Mouse (Mus musculus) intestine, embryonic 15.5 days (tissue): Measurements from ENCODE around the gene Col18a1. TPM values are rescaled to one million over a fixed set of nuclear protein-coding genes. Genes with fewer than 3 reads are reported as not detected.
"Not testable (repeated sequence)": the region's sequence is repeated elsewhere in the genome, so short reads cannot be mapped to it uniquely, and the experiment has no call there.

Experiments
- ATAC-seq: fragments of 200-750 bp; cut with Nextera tagmentation; 2 replicates; pipeline ENCODE4 v1.8.0; 2017; ENCODE audit warnings: moderate TSS enrichment, moderate library complexity
- H3K27ac ChIP-seq: fragments of 300-500 bp; sonication (generic); 2 replicates; pipeline ENCODE4 v1.5.1; 2015; ENCODE audit warnings: mild to moderate bottlenecking, inconsistent platforms
- H3K27me3 ChIP-seq: fragments of 300-500 bp; sonication (generic); replicated peaks from 2 replicates; pipeline ENCODE4 v1.6.1; 2015; ENCODE audit warnings: inconsistent platforms
- H3K36me3 ChIP-seq: fragments of 300-500 bp; sonication (generic); 2 replicates; pipeline ENCODE4 v1.6.1; 2015; ENCODE audit warnings: inconsistent platforms
- H3K4me1 ChIP-seq: fragments of 300-500 bp; sonication (generic); replicated peaks from 2 replicates; pipeline ENCODE4 v1.6.1; 2015; ENCODE audit warnings: inconsistent platforms
- H3K4me2 ChIP-seq: fragments of 300-500 bp; sonication (generic); replicated peaks from 2 replicates; pipeline ENCODE4 v1.6.1; 2015; ENCODE audit warnings: mild to moderate bottlenecking, inconsistent platforms
- H3K4me3 ChIP-seq: fragments of 300-500 bp; sonication (generic); replicated peaks from 2 replicates; pipeline ENCODE4 v1.5.1; 2015; ENCODE audit warnings: inconsistent platforms
- H3K9ac ChIP-seq: fragments of 300-500 bp; sonication (generic); 2 replicates; pipeline ENCODE4 v1.6.1; 2015; ENCODE audit warnings: inconsistent platforms
- H3K9me3 ChIP-seq: fragments of 300-500 bp; sonication (generic); 2 replicates; pipeline ENCODE4 v1.6.1; 2016; ENCODE audit warnings: inconsistent platforms
- WGBS: fragments of 180-500 bp; shearing (Covaris S2); methylation state at CpG from one replicate; pipeline ENCODE4 v1.1.7; 2015; 5-methylcytosine and 5-hydroxymethylcytosine counted together
- polyA plus RNA-seq: library from polyadenylated mRNA; unstranded; fragments of >200 nt; fragmentation: Nextera tagmentation; extraction: Ambion mirVana; gene quantifications from 2 replicates; pipeline ENCODE4 v1.2.1, GENCODE M21; 2015

The Col18a1 gene
- polyA plus RNA-seq, 1 experiment from 2014 or later: 59.5 TPM

DNA sequence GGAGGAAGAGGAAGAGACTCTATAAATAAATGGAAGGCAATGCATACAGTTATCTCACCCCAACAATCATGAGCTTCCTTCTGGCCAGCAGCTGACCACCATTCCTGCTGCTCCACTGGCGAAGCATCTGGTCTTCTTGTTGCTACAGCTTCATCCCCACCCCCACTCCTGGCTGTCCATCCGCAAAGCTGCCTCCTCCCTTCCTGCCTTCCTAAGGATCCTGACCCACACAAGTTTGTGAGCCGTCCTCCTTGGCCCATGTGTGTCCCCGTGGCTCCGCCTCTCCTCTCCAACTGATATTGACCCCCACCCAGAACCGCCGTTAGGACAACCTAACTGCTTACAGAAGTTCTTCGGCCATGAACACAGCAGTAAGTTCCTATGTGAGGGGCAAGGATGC, 16.3 kb downstream of the Col18a1 start:
- no peak for ATAC-seq
- H3K36me3 ChIP-seq: no peaks in the 10 kb centered on the region
- H3K9ac ChIP-seq: no peak overlapping the region
- WGBS: 40% methylated on average over 8 of the region's 8 CpGs
- no peaks in the 10 kb centered on the region for H3K9me3 ChIP-seq
- peaks cover 31% of the 10 kb centered on the region for H3K4me1 ChIP-seq
- H3K4me3 ChIP-seq: no peak overlapping the region
- no peak overlapping the region for H3K27ac ChIP-seq
- no peak overlapping the region; the same call in 1 of the 2 replicates for H3K4me2 ChIP-seq
- no peaks in the 10 kb centered on the region for H3K27me3 ChIP-seq

DNA sequence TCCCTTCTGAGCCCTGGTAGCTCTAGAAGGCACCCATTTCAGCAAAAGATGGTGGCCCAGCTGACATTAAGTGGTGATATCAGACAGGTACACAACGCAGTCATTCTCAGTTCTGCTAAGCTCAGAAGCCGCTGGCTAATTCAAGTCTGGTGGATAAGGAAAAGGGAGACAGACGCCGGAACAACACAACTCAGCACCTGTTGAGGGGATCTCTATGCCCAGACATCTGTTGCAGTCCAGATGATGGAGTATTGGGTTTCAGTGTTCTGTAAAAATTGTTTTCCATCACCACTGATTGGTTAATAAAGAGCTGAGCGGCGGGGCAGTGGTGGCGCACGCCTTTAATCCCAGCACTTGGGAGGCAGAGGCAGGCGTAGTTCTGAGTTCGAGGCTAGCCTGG, 18.8 kb downstream of the Col18a1 start:
- Histone ChIP-seq H3K27ac (no peak overlapping the region), H3K4me2 (no peak overlapping the region), H3K27me3 (no peaks in the 10 kb centered on the region), H3K4me1 (peaks cover 26% of the 10 kb centered on the region), H3K9me3 (no peaks in the 10 kb centered on the region), H3K9ac (no peak overlapping the region), H3K36me3 (no peaks in the 10 kb centered on the region), H3K4me3 (no peak overlapping the region)
- 87% methylated on average over 10 of the region's 10 CpGs for WGBS
- no peak for ATAC-seq

DNA sequence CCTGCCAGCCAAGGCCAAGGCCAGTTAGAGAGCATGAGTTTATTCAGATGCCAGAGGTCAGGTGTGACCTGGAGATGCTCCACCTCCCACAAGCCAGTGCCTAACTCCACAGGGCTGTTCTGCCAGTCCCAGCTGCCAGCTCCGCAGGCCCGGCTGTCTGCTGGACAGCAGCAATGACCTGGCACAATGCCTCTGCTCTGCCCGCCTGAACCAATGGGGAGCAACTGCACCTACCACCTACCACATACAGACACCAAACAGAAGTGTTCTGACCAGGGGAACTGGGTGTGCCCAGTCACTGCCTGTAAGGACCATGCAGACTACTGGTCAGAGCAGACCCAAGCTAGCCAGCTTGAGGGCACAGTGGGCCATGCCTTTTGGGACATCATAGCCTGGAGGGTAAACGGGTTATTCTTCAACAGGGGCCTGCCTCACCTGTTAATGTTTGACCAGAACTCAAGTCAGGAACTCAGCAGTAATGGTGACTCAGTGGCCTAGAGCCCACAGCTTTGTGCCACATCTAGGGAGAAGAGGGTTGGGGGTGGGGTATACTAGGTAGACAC, 19.4 kb downstream of the Col18a1 start:
- ATAC-seq: peak; percentile 26
- no peak overlapping the region for H3K27ac ChIP-seq

DNA sequence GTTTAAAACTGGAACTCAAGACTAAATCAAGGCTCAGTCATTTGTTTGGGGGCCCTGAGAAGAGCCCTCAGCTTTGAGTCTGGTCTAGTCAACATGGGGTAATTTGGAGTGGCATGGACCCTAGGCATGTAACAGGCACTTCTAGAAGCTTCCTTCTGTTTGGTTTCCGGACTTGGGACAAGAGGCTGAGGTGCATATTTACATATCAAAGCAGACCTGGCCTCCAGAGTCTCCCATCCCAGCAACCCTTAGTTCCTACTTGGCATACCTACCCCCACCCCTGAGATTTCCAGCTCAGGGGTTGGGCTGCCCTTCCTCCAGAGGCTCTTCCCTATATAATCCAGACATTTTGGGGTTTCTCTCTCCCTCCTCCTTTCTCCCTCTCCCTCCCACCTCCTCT, 20.4 kb downstream of the Col18a1 start:
- H3K27ac ChIP-seq: no peak overlapping the region
- no peak overlapping the region for H3K4me3 ChIP-seq
- 76% methylated on average over 1 of the region's 1 CpGs for WGBS
- no peak for ATAC-seq
- H3K9me3 ChIP-seq: no peaks in the 10 kb centered on the region
- no peaks in the 10 kb centered on the region for H3K36me3 ChIP-seq
- no peak overlapping the region for H3K9ac ChIP-seq
- H3K27me3 ChIP-seq: no peaks in the 10 kb centered on the region
- H3K4me2 ChIP-seq: no peak overlapping the region
- peaks cover 10% of the 10 kb centered on the region for H3K4me1 ChIP-seq

More for the DNA sequence above, 19.4 kb downstream of the Col18a1 start:
- Histone ChIP-seq H3K4me2 (no peak overlapping the region), H3K4me1 (peaks cover 21% of the 10 kb centered on the region), H3K9me3 (no peaks in the 10 kb centered on the region), H3K27me3 (no peaks in the 10 kb centered on the region), H3K4me3 (no peak overlapping the region), H3K9ac (no peak overlapping the region), H3K36me3 (no peaks in the 10 kb centered on the region)
- 65% methylated on average over 4 of the region's 4 CpGs for WGBS

DNA sequence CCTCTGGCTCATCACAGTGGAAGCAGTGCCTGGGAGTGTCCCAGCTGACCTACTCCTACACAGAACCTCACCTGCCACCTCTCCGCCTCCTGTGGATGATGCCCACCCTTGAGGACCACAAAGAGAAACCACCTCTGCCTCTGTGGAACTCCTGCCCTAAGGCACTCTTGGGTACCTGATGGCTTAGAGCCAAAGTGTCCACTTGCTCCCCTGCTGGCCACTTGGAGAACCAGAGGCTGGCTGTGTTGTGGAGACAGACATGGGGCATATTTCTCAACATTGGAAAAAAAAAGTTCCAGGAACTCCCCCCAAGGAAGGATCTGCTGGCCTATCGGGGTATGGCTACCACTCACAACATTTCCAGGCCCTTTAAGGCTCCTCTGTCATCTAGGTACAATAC, 22.0 kb downstream of the Col18a1 start:
- H3K4me1 ChIP-seq: no peaks in the 10 kb centered on the region
- no peak for ATAC-seq
- no peak overlapping the region for H3K9ac ChIP-seq
- no peaks in the 10 kb centered on the region for H3K36me3 ChIP-seq
- 91% methylated on average over 2 of the region's 2 CpGs for WGBS
- H3K9me3 ChIP-seq: no peaks in the 10 kb centered on the region
- no peak overlapping the region for H3K27ac ChIP-seq
- H3K27me3 ChIP-seq: no peaks in the 10 kb centered on the region
- H3K4me2 ChIP-seq: no peak overlapping the region
- H3K4me3 ChIP-seq: no peak overlapping the region

DNA sequence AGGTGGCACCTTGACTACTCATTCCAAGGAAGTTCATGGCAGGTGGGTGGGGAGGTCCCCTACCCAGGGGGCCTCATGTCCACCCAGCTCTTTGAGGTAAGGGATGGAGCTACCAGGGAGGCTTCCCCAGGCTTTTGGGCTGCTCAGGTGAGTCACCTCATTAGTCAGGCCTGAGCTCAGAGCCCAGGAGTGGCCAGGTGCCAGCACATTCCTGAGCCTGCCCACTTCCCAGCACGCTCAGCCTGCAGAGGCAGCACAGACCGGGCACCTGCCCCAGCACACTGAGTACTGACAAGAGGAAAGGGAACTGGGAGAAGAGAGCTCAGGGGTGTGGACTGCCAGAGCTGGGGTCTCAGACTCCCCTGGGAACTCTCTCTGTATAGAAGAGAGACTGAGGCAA, 24.0 kb downstream of the Col18a1 start:
- ATAC-seq: 0 out of 2 replicates have a peak, but pooled peaks have one; percentile 48
- no peaks in the 10 kb centered on the region for H3K4me1 ChIP-seq
- 78% methylated on average over 2 of the region's 2 CpGs for WGBS
- no peaks in the 10 kb centered on the region for H3K9me3 ChIP-seq
- H3K9ac ChIP-seq: no peak overlapping the region
- no peaks in the 10 kb centered on the region for H3K27me3 ChIP-seq
- H3K4me2 ChIP-seq: no peak overlapping the region
- H3K27ac ChIP-seq: no peak overlapping the region
- no peak overlapping the region for H3K4me3 ChIP-seq
- no peaks in the 10 kb centered on the region for H3K36me3 ChIP-seq

DNA sequence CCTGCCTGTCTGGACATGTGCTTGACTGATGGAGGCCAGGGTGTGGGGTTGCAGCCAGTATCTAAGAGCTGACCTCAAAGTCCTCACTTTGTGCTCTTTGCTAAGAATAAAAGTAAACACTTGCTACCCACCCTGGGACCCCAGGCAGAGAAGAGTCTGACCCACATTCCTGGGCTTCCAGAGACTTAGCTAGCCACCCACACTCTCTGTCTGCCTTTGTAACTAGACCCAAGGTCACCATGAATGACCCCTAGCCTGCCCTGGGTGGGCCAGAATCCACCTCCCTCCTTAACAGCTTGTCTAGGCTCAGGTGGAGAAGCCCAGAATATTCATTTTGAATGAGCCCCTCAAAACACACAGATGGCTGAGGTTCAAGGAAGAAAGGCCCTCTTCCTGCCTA, 28.0 kb downstream of the Col18a1 start:
- no peak overlapping the region for H3K9ac ChIP-seq
- ATAC-seq: no peak
- no peak overlapping the region for H3K27ac ChIP-seq

DNA sequence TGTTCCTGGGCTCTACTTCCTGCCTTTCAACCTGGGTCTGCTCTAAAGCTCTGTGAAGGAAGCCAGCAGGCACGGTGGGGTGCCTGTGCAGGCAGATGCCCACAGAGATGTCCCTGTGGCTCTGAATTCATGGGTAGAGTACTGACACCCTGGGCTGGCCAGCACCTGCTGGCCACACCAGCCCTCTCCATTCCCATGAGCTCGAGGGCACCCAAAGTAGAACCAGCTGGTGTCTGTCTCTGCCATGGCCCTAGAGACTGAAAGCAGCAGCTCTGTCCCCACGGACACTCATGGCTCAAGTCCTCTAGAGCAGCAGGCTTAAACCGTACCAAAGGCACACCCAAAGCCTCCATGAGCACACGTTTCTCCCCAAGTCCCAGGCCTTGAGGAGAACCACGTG, 30.1 kb downstream of the Col18a1 start:
- Histone ChIP-seq H3K9me3 (no peaks in the 10 kb centered on the region), H3K36me3 (no peaks in the 10 kb centered on the region), H3K4me1 (peaks cover 18% of the 10 kb centered on the region), H3K27ac (no peak overlapping the region), H3K4me3 (no peak overlapping the region), H3K27me3 (no peaks in the 10 kb centered on the region), H3K4me2 (no peak overlapping the region), H3K9ac (no peak overlapping the region)
- 87% methylated on average over 6 of the region's 6 CpGs for WGBS
- ATAC-seq: no peak

More for the DNA sequence above, 28.0 kb downstream of the Col18a1 start:
- no peaks in the 10 kb centered on the region for H3K27me3 ChIP-seq
- H3K4me3 ChIP-seq: no peak overlapping the region
- no peak overlapping the region for H3K4me2 ChIP-seq
- H3K9me3 ChIP-seq: no peaks in the 10 kb centered on the region
- H3K36me3 ChIP-seq: no peaks in the 10 kb centered on the region
- H3K4me1 ChIP-seq: 0 out of 2 replicates have a peak, but pooled peaks cover 2% of the 10 kb centered on the region

DNA sequence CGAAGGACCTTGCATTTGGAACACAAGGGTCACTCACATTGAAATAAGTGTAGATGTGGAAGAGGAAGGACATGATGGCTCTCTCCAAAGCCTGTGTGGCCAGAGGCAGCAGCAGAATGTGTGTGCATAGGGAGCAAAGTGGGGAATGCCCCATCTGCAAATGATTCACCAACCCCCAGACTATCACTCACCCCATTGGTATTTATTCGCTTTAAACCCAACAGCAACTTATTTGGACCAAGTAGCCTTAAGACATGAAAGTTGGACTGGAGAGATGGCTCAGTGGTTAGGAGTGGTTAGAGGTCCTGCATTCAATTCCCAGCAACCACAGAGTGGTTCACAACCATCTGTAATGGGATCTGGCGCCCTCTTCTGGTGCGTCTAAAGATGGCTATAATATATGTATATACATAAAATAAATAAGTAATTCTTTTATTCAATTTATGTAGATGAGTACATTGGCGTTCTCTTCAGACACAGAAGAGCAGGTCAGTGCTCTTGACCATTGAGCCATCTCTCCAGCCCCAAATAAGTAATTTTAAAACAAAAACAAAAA, 31.0 kb downstream of the Col18a1 start:
- Histone ChIP-seq H3K4me1 (peaks cover 24% of the 10 kb centered on the region), H3K27ac (no peak overlapping the region)
- no peak for ATAC-seq

DNA sequence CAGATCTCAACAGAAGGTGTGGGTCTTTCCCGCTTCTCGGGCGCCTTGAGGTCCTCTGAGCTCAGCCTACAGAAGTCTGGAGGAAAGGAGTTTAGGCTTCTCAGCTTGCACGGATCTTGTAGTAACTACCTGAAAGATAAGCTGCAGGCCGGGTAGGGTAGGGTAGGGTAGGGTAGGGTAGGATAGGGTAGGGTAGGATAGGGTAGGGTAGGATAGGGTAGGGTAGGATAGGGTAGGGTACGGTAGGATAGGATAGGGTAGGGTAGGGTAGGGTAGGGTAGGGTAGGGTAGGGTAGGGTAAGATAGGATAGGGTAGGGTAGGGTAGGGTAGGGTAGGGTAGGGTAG, 31.6 kb downstream of the Col18a1 start:
- not testable (repeated sequence) for H3K4me2 ChIP-seq, H3K9ac ChIP-seq, H3K36me3 ChIP-seq, H3K27ac ChIP-seq, H3K9me3 ChIP-seq, ATAC-seq, H3K27me3 ChIP-seq, H3K4me3 ChIP-seq
- WGBS: 63% methylated on average over 6 of the region's 6 CpGs
- H3K4me1 ChIP-seq: peaks cover 27% of the 10 kb centered on the region

More for the DNA sequence above, 31.0 kb downstream of the Col18a1 start:
- H3K36me3 ChIP-seq: no peaks in the 10 kb centered on the region
- H3K4me3 ChIP-seq: no peak overlapping the region
- no peaks in the 10 kb centered on the region for H3K27me3 ChIP-seq
- no peaks in the 10 kb centered on the region for H3K9me3 ChIP-seq
- WGBS: 90% methylated on average over 5 of the region's 5 CpGs
- no peak overlapping the region for H3K9ac ChIP-seq
- H3K4me2 ChIP-seq: no peak overlapping the region

DNA sequence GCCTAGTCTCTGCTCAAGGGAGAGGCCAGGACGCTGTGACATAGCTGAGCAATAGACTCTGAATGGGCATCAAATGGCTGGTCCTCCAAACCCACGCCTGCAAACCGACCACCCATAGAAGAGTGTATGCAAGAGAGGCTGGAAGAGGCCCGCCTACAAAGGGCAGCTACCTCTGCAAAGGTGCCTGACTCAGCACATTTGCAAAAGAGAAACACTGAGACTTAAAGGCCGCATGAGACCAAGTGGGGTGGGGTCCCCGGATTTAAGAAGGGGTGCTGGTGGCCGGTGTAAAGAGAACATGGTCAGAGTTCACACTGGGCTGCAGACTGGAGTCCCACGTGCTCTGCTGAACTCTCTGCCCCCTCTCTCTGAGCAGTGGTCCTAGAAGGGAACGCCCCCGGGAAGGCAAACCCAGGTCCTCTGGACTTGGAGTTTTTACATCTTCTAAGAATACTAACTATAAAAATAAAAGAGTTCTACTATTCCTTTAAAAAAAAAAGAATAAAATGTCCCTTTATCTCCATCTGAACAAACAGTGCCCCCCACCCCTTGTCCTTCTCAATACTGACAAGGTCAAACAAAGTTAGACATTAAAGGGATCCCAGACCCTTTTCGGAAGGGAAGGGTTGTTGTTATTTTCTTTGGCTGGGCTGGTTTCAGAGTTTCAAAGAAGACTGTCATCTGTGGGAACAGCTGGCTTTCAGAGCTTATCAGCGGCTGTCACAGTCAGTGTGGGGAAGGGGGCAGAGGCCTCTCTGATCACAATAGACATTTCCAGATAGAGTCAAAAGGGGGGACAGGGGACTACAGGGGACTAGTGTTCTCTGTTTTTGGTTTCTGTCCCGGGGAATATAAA, 32.2 kb downstream of the Col18a1 start:
- Histone ChIP-seq H3K27me3 (no peaks in the 10 kb centered on the region), H3K9ac (no peak overlapping the region), H3K4me1 (peaks cover 27% of the 10 kb centered on the region), H3K4me3 (no peak overlapping the region), H3K36me3 (no peaks in the 10 kb centered on the region), H3K9me3 (no peaks in the 10 kb centered on the region), H3K27ac (no peak overlapping the region), H3K4me2 (no peak overlapping the region)
- WGBS: 52% methylated on average over 13 of the region's 13 CpGs
- ATAC-seq: no peak

DNA sequence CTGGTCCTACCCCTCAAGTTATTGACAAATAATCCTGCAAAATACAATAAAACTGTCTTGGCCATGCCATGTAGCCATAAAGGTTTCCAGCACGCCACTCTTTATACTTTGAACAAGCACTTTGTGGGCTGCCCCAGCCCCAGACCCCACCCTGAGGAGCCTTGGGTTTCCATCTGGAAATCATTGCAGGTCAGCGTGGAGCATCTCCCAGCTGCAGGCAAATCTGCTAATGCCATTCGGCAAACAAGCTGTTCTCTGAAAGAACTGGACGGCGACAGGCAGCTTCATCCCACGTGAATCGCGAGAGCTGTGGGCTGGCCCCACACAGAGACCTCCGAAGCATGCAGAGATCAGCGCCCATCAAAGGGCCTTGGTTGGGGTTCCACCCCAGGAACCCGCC, 34.2 kb downstream of the Col18a1 start:
- no peak overlapping the region for H3K4me2 ChIP-seq
- H3K27me3 ChIP-seq: no peaks in the 10 kb centered on the region
- no peaks in the 10 kb centered on the region for H3K9me3 ChIP-seq
- H3K9ac ChIP-seq: no peak overlapping the region; the same call in 1 of the 2 replicates
- H3K4me1 ChIP-seq: peaks cover 27% of the 10 kb centered on the region
- WGBS: 58% methylated on average over 11 of the region's 11 CpGs
- H3K36me3 ChIP-seq: no peaks in the 10 kb centered on the region
- H3K4me3 ChIP-seq: no peak overlapping the region
- no peak for ATAC-seq
- no peak overlapping the region for H3K27ac ChIP-seq
